Mouse (Mus musculus): ENCODE measurements around the gene C8b.

C8b gene

DNA sequence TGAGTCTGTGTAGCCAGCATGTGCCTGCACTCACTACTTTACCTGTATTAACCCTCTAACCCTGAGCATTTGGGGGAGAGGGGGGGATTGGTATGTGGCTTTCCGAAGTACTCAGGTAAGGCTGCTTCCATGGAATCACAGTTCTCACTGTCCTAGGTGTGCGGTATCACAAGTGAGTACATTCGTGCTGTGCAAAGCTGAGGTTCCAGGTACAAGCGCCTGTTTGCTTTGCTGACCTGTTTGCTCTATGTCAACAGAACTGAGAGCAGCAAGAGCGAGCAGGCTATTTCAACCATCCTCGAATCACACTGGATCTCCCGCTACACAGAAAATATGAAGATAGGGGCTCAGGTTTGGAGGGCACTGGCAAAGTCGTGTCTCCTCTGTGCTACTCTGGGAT, at the start of gene C8b:
Gene C8b, plus strand, starts transcription at position 253 of the 400 bp plus-strand sequence.
- no peak for DNase-seq

- no peak for DNase-seq
Observed at GRCm38 (mm10) chr4:104716506-104716905, 49.6 kb upstream of the C8b start.

GRCm38 (mm10) chr4:104718973-104719795, 46.9 kb upstream of the C8b start:
- no peak for DNase-seq

- DNase-seq = no peak
Observed at GRCm38 (mm10) chr4:104723527-104724045, 42.5 kb upstream of the C8b start.

DNA sequence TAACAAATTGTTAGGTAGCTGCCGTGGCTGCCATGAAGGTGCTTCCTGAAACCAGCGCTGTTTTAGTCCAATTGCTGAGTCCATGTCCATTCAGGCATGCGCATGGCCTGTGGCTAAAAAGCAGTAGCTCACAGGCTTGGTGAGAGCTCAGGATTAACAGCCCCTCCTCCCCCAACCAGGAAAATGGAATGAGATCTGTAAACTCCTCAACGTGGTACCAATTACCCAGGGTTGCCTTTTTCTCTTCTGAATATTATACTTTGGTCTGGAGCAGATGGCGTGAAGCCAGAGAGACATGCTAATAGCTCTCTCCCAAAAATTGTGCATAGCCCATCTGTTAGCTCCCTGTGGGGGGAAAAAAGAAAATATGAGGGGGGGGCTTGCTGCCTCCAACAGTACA, 41.9 kb upstream of the C8b start:
- DNase-seq = no peak

- DNase-seq = no peak
Observed at GRCm38 (mm10) chr4:104725673-104726072, 40.4 kb upstream of the C8b start.

DNA sequence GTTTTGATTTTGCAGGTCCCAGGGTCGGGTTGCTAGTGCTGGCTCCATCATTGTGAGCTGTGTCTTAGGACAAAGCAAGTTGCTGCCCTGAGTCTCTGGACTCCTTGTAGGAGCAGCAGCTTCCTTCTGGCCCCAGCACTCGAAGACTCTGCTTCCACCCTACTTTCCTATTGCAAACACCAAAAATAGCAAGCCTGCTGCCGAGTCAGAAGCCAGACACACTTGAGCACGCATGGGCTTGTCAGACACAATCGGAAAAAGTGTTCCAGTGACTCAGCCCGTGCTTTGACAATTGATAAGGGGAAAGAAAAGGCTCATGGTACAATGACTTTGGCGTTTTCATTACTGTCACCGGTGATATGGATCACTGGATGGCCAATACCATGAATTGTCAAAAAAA, 36.9 kb upstream of the C8b start:
- no peak for DNase-seq

DNA sequence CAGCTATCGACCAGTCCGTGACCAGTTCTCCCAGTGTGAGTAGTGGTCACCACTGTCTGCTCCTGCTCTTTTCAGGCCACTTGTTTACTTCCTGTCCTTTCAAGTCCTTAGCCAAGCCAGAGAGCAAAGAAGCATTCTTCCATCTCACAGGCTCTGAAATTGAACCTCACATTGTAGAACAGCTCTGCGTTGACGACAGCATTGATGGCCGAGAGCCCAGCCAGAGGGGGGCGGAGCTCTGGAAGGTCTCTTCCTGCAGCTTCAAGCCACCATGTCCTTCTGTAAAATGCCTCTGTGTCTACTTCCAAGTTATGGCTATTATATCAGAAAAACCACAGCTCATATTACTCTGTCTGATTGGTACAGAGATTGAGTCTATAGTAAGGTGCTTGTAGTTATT, 19.6 kb upstream of the C8b start:
- no peak for DNase-seq

DNA sequence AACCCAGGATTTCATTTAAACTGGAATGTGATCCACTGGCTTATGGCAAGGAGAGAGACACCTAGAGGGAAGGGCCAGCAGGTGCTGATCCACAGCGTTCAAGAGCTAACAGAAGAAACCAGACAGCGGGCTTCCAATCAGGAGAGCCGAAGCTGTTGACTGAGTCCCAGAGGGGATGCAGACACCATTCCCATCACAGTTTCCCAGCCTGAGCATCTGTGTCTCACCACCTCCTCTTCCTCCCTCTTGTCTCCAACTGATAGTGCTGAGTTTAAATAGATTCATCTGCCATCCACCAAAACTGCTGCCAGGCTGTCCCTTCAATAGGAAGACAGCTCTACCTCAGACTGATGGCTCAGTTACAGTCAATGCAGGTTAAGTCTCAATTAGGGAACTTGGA, 12.0 kb upstream of the C8b start:
- no peak for DNase-seq

DNA sequence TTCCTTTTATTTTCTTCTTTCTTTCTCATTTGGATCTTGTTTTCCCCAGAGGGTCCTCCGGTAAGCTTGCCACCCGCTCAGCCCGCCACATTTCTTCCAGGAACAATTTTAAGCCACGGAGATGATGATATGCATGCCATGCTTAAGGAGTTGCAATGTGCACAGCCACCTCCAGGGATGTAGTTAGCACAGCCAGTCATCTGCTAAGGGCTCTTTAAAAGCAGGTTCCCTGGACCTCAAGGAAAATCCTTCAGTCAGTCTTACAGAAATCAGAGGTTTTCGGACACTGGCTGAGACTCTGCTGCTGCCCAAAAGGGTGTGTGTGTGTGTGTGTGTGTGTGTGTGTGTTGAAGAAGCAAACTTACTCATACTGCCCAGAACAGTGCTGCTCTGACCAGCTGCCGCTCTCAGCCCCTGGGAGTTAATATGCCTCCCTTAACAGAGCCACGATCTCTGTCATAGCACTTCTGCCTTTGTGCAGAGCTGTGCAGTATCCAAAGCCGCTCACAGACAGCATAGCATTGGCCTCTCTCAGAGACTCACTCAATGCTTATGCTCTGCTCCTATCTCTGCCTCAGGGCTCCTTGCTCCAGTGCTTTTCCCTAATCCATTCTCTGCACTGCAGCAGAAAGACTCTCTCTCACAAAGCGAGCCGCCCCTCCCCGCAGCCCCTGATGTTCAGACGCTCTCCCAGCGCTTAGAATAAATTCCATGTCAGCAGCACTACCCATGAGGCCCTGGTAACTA, 5.1 kb upstream of the C8b start:
- no peak for DNase-seq

DNA sequence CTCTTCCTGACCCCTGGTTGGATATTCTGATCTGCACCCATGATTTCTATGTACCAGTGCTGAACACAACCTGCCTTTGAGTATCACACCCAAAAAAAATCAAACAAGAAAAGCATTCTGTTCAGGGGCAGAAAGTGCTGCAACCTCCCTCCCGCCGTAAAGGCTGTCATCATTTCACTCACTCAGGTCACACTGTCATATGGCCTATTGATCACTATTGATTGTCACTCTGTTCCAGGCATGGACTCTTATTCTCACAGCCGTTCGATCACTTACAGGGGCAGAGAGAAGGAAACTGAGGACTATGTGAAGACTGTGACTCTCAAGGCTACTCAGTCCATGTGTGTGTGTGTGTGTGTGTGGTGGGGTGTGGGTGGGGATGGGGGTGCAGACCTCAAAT, 2.1 kb downstream of the C8b start:
- DNase-seq = no peak

DNA sequence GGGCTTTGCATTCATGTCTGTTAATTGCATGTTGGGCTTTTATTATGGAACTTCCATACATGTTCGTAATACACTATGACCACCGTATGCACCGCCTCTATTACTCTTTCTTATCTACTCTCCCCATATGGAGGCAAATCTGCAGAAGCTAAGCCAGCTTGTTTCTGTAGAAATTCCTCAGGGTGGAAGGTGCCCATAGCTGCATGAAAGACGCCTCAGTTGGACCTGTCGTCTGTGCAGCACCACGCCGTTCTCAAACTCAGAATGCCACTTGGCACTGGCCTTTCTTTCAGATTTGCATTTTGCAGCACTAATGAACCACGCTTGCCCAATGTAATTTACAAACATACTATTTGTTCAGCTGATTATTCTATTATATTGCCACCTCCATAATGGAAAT, 3.5 kb downstream of the C8b start:
- DNase-seq = no peak

DNA sequence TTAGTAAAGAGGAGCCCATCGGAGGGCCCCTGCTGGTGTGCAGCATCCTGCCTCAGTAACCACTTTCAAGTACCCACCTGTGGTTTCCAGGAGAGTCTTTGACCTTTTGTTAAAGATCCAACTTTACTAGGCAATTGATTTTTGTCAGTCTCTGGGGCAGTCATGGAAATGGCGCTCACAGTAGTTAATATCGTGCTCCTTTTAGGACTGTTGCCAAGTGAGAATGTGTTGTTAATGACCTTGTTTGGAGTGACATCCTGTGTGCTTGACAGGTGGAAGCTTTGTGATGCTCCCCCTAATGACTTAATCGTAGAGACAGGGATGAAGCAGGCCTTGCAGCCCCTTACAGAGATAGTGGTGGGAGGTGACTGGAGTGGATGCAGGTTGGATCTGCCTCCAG, 4.2 kb downstream of the C8b start:
- DNase-seq = no peak

DNA sequence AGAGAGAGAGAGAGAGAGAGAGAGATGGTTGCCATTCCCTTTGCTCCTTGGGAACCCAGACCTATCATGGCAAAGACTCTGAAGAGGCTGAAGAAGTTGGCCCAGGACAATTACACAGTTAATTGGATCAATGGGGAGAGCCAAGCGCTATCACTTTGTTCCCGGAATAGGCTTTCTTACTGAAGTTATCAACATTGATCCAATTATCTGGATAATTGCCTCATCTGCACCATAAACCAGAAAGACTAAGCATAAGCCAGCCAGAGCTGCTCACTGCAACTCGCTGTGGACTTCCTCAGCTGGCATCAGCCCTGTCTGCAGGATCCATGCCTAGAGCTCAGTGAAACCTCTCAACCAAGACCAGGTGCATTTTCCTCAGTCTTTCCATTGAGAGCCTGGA, 9.5 kb downstream of the C8b start:
- DNase-seq = no peak

- no peak for DNase-seq
Observed at GRCm38 (mm10) chr4:104779460-104779859, 13.3 kb downstream of the C8b start.

DNA sequence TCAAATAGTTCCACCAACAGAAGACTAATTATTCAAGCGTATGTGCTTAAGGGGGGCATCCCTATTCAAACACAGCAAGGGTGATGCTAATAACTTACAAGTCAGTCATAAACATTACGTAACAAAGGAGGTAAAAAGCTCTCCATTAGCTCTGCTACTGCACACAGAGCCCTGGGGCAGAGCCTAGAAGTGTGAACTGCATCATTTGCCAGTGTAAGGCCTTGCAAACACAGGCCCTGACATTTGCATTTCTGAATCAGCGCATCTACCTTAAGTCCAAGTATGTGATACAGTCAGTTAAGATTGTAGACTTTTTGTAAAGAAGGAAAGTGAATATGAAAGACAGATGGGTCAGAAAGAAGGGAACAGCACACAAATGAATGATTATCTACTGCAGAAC, 15.3 kb downstream of the C8b start:
- DNase-seq = no peak

DNA sequence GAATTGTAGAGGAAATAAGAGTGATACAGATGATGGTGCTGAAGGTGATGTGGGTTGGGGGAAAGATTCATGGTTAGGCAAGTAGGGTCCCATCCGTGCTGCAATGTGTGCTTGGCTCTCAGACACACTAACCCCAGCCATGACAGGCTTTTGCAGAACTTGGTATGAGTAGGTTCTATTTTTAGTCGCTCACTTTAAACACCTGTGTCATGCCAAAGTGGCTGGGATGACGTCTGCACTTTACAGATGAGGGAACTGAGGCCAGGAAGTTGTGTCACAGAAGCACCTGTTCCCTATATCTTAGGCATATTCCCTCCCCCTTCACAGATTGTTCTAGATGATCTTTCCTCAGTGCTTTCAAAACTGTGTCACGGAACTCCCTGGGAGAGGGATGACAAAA, 16.2 kb downstream of the C8b start:
- DNase-seq = no peak

- no peak for DNase-seq
Observed at GRCm38 (mm10) chr4:104792111-104792510, 26.0 kb downstream of the C8b start.

DNA sequence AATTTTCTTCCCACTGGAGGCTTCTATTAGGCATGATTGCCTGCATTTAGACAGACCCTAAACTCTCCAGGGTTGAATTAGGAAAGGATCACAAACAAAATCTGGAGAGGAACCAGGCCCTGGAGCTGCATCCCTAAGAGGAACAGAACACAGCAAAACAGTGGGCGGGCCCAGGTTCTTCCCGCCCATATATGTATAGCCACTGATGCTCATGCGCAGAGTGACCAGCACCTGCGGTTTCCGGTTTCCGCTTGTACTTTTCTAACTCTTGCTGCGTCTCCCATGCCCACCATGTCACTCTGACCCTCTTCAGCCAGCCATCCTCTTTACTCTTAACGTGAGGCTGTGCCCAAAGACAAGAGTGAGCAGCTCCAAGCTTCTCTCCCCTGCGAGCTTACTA, 32.8 kb downstream of the C8b start:
- no peak for DNase-seq

DNA sequence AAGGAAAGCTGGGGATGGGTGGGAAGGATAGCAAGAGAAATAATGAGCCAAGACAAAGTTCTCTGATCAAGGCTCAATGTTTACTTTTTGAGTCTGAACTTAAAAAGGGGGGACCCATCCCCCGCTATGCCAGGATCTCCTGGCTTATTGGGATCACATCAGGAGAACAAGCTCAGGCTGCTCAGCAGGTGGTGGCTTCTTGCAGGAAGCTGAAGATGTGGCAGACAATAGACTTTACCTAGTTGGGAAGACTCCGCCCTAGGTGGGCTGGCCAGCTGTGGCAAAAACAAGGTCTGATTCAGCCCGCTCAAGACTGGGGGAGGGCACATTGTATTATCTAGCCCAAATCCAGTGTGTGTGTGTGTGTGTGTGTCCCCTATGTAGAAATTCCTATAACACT, 35.5 kb downstream of the C8b start:
- no peak for DNase-seq

GRCm38 (mm10) chr4:104804100-104804499, 38.0 kb downstream of the C8b start:
- DNase-seq = no peak

DNA sequence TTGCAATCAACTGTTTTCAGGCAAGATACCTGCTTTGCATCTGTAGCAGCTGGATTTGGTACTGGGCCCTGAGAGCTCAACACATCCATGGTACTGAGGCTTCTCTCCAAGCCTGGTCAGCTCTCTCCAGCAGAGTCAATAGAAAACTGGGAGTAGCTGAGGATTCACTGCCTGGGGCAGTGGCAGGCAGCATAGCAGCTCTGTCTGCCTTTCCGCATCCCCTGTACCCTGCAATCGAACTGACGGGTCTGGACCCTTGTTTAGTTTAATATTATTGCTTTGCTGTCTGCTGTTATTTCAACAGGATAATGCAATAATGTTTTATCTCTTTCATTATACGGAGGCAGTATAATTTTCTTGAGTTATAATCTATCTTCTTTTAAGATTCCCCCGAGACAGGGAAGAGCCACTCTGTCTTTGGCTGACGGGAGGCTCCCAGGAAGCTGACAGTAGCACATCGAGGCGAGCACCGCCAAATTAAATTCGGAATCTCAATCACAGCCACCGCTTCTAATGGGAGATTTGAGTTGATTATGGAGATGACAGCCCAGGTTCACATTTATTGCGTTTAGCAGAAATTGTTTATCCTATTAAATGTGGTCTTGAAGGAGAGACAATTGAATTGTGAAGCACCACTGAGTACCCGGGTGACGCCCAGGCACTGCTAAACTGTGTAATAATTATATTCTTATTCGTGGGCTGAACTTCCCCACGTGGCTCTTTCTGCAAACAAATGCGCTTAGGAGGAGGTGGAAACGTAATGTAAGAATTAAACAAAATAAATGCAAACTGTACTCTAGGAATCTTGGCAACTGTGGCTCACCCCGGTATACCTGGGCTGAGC, 39.5 kb downstream of the C8b start:
- DNase-seq = no peak

DNA sequence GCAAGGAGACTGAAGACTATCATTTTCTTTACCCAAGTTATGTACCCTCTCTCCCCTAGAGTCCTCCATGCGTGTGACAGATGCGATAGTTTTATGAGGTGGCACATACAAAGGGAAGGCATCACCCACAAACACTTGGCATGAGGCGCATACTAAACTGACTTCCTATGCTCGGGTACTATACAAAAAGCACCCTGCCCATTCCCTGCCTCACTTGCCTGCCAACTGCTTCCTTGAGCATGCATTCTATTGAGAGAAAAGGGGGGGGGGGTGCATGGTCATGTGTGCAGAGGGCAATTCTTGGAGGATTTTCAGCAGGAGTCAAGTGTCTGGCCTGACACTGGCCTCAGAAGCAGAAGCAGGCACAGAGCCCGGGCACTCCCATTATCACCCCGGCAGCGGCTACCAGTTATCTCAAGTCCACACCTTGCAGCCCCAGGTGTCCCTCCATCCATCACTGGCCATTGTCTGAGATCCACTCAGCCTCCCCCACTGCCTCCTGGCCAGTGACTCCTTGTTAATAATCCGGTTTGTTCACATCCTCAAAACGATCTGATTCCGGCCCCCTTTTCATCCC, 44.7 kb downstream of the C8b start:
- no peak for DNase-seq
